Mouse (Mus musculus): Measurements from ENCODE around the gene Tmem150a. TPM values are rescaled to one million over a fixed set of nuclear protein-coding genes. Genes with fewer than 3 reads are reported as not detected.
A peak's percentile ranks its signal among the peaks of the same experiment; 100 is the strongest.

Tmem150a gene
- total RNA-seq, 2 experiments from 2014 or later = 6.8 to 11.0 TPM

GRCm38 (mm10) chr6:72392341-72392740 is 37.1 kb downstream of the Tmem150a start:
- no peak for DNase-seq (ENCODE audit: low spot score in 2 of 2)

- DNase-seq (ENCODE audit: low spot score in 2 of 2) = no peak
Measured at GRCm38 (mm10) chr6:72396837-72397251, 41.6 kb downstream of the Tmem150a start.

GRCm38 (mm10) chr6:72399967-72400366 is 44.7 kb downstream of the Tmem150a start:
- no peak for DNase-seq (ENCODE audit: low spot score in 2 of 2)

GRCm38 (mm10) chr6:72401875-72402274 is 46.6 kb downstream of the Tmem150a start:
- DNase-seq (ENCODE audit: low spot score in 2 of 2) = peak; percentile 64

- no peak for DNase-seq (ENCODE audit: low spot score in 2 of 2)
Measured at GRCm38 (mm10) chr6:72405356-72405755, 50.1 kb downstream of the Tmem150a start.

GRCm38 (mm10) chr6:72407119-72407518 is 51.9 kb downstream of the Tmem150a start:
- DNase-seq (ENCODE audit: low spot score in 2 of 2) = peak; percentile 84

Other genes with a start within 250 kb of the Tmem150a start
- 1 to 10 TPM; 1.6 to 2.3 TPM for gene Atoh8, start 119.9 kb upstream of the Tmem150a start, total RNA-seq (2021)
- gene Sftpb, start 50.8 kb upstream of the Tmem150a start, total RNA-seq (2021) = not detected
- gene Usp39, start 10.3 kb upstream of the Tmem150a start, total RNA-seq (2021) = 10 to 100 TPM; 32.6 to 33.6 TPM
- 10 to 100 TPM; 17.1 to 17.7 TPM for gene 0610030E20Rik, start 8.1 kb upstream of the Tmem150a start, total RNA-seq (2021)
- 10 to 100 TPM; 78.9 to 81.5 TPM for gene Rnf181, start 11.5 kb downstream of the Tmem150a start, total RNA-seq (2021)
- gene Vamp5, start 25.0 kb downstream of the Tmem150a start, total RNA-seq (2021) = 1 to 10 TPM; 6.1 to 7.0 TPM
- gene Vamp8, start 35.3 kb downstream of the Tmem150a start, total RNA-seq (2021) = 10 to 100 TPM; 12.6 to 14.0 TPM
- gene Ggcx, start 58.9 kb downstream of the Tmem150a start, total RNA-seq (2021) = 10 to 100 TPM; 21.7 to 24.4 TPM
- gene Mat2a, start 84.1 kb downstream of the Tmem150a start, total RNA-seq (2021) = 100 to 1,000 TPM; 172 to 199 TPM
- under 1 TPM; 0.56 to 0.61 TPM for gene Sh2d6, start 166.3 kb downstream of the Tmem150a start, total RNA-seq (2021)
- 1 to 10 TPM; 1.8 to 4.2 TPM for gene Capg, start 188.9 kb downstream of the Tmem150a start, total RNA-seq (2021)
- gene Elmod3, start 243.0 kb downstream of the Tmem150a start, total RNA-seq (2021) = 10 to 100 TPM; 22.6 to 23.1 TPM
- gene Retsat, start 243.0 kb downstream of the Tmem150a start, total RNA-seq (2021) = 10 to 100 TPM; 50.1 to 60.4 TPM

Data from left cerebral cortex, adult 18-20 months (tissue).